8 mouse cellular contexts compared by ENCODE assay signal in genomic region chr8:96230412-96230811, GRCm38 (mm10).
A peak's percentile ranks its signal among the peaks of the same experiment; 100 is the strongest.
DNase-seq lines count a peak whose midpoint lies in the region; ATAC-seq and TF ChIP-seq lines count a peak whose summit lies in the region.

No protein-coding gene starts in this region.

- CTCF ChIA-PET in Patski (lab: Charles Lee): no interaction called here

- in situ Hi-C loops in Patski (cut with MboI; ENCODE audit: low pct_unique_long_range_greater_than_20kb): no loop called here

- no peak overlapping the region for H3K4me2 ChIP-seq in kidney, embryonic 14.5 days (replicated peaks; ENCODE audit: low read depth, low read length)

- no peaks in the 10 kb centered on the region for H3K36me3 ChIP-seq in kidney, embryonic 14.5 days (ENCODE audit: control insufficient read depth, insufficient read depth, low read length)

- no peaks in the 10 kb centered on the region for H3K27me3 ChIP-seq in kidney, embryonic 14.5 days (ENCODE audit: control insufficient read depth, insufficient read depth, low read length)
- H3K27me3 ChIP-seq in Patski: no peaks in the 10 kb centered on the region

- no peak overlapping the region for H3K9ac ChIP-seq in kidney, embryonic 14.5 days (ENCODE audit: low read depth, low read length)

- no peaks in the 10 kb centered on the region for H3K9me3 ChIP-seq in kidney, embryonic 14.5 days (ENCODE audit: control insufficient read depth, low read length)

- 28% methylated on average over 4 of the region's 4 CpGs for WGBS in kidney, embryonic 14.5 days

- no peak overlapping the region for H3K27ac ChIP-seq in kidney, embryonic 14.5 days (ENCODE audit: low read depth, low read length)

- H3K4me3 ChIP-seq in kidney, embryonic 14.5 days (ENCODE audit: low read length): no peak overlapping the region

- TF ChIP-seq CTCF in Patski (IDR thresholded peaks at IDR 0.05): peak; percentile 29

- POLR2A ChIA-PET in Patski (lab: Charles Lee): no interaction called here

- no peak for DNase-seq in kidney, adult 11 months
- DNase-seq in Patski (ENCODE audit: low read depth, low spot score): no peak
- peak; percentile 66 for DNase-seq in embryo, embryonic 10 days (ENCODE audit: low spot score)
- DNase-seq in kidney, postnatal 4 days: peak; percentile 19 to 29
- DNase-seq in retina, postnatal 1 day: peak; percentile 50

- ATAC-seq in kidney, embryonic 14.5 days (ENCODE audit: low FRiP score, low TSS enrichment): peak; percentile 62; the same call in 1 of the 2 replicates
- no peak for ATAC-seq in Patski
- no peak for ATAC-seq in monocyte, adult 5-6 weeks (replicated peaks; ENCODE audit: insufficient number of reproducible peaks, low FRiP score, low TSS enrichment, poor library complexity, severe bottlenecking)
- no peak for ATAC-seq in inflammation-experienced regulatory T-cells, adult 6 months

- no peaks in the 10 kb centered on the region for H3K4me1 ChIP-seq in kidney, embryonic 14.5 days (ENCODE audit: control insufficient read depth, insufficient read depth, low read length)

Comparison
In these comparisons a context has a peak if more than half of its experiments do, and no peak if none do; other contexts are left out.
1. DNase-seq: peak in embryo, embryonic 10 days (single experiment), kidney, postnatal 4 days (2 of 2) and retina, postnatal 1 day (single experiment); none in kidney, adult 11 months (single experiment) and Patski (single experiment).